In genomic region chr4:41480254-41480653, GRCm38 (mm10) we compare ENCODE assay signal across 12 mouse cellular contexts. TPM values are rescaled to one million over a fixed set of nuclear protein-coding genes. Genes with fewer than 3 reads are reported as not detected.
A peak's percentile ranks its signal among the peaks of the same experiment; 100 is the strongest.
DNase-seq lines count a peak whose midpoint lies in the region; ATAC-seq and TF ChIP-seq lines count a peak whose summit lies in the region.
"Had no signal": no experiment of that assay in that cellular context is flagged by ENCODE, and none has a peak within 500 bp of the region (broad histone marks: within the 10 kb centered on the region; RNA-seq: fewer than 3 reads in every experiment).

No protein-coding gene starts in this region.

- DNase-seq in cerebellum, postnatal 10 days = peak; percentile 62 to 72
- no peak for DNase-seq in cerebellum, adult 11 months
- DNase-seq in lung, adult 2 months = no peak
- DNase-seq in thymus, adult 18-20 months = no peak
- DNase-seq: forebrain, postnatal 0 days; kidney, postnatal 14 days; spleen, adult 18-20 months had no signal

- no peak overlapping the region for H3K9ac ChIP-seq in lung, embryonic 16.5 days (ENCODE audit: low read length)
- no peak overlapping the region for H3K9ac ChIP-seq in heart, embryonic 15.5 days
- H3K9ac ChIP-seq in stomach, embryonic 14.5 days (replicated peaks; ENCODE audit: low read depth, low read length) = no peak overlapping the region
- no peak overlapping the region for H3K9ac ChIP-seq in midbrain, embryonic 16.5 days (ENCODE audit: low read depth, low read length)
- H3K9ac ChIP-seq: forebrain, postnatal 0 days had no signal

- no peaks in the 10 kb centered on the region for H3K27me3 ChIP-seq in lung, embryonic 16.5 days (ENCODE audit: control insufficient read depth, insufficient read depth, low read depth, low read length)
- H3K27me3 ChIP-seq in heart, embryonic 15.5 days = no peaks in the 10 kb centered on the region
- no peaks in the 10 kb centered on the region for H3K27me3 ChIP-seq in stomach, embryonic 14.5 days (ENCODE audit: control insufficient read depth, insufficient read depth, low read length)
- H3K27me3 ChIP-seq in midbrain, embryonic 16.5 days (ENCODE audit: control insufficient read depth, insufficient read depth, low read depth, low read length) = no peaks in the 10 kb centered on the region

- no peak for ATAC-seq in lung, embryonic 16.5 days (ENCODE audit: low read depth)
- ATAC-seq in heart, embryonic 15.5 days (replicated peaks; ENCODE audit: insufficient number of reproducible peaks, insufficient read depth, low FRiP score, low read depth) = no peak
- ATAC-seq in stomach, embryonic 14.5 days (ENCODE audit: insufficient number of reproducible peaks, insufficient read depth, low FRiP score, low read depth) = no peak
- ATAC-seq in midbrain, embryonic 16.5 days = no peak
- ATAC-seq: forebrain, postnatal 0 days had no signal

- H3K27ac ChIP-seq in lung, embryonic 16.5 days (ENCODE audit: low read length) = peak overlapping the region; percentile 57
- H3K27ac ChIP-seq in heart, embryonic 15.5 days = peak overlapping the region; percentile 64
- peak overlapping the region; percentile 70; the same call in 1 of the 2 replicates for H3K27ac ChIP-seq in stomach, embryonic 14.5 days (ENCODE audit: low read length)
- H3K27ac ChIP-seq in midbrain, embryonic 16.5 days (ENCODE audit: low read length) = no peak overlapping the region

- no peak for TF ChIP-seq CTCF in lung, adult 2 months (IDR thresholded peaks at IDR 0.05; ENCODE audit: insufficient read depth, low read length)

- TF ChIP-seq POLR2A in lung, adult 2 months (IDR thresholded peaks at IDR 0.05; ENCODE audit: borderline replicate concordance, extremely low read depth, low read depth, low read length) = no peak

- peaks cover 15% of the 10 kb centered on the region for H3K4me1 ChIP-seq in lung, embryonic 16.5 days (replicated peaks; ENCODE audit: control insufficient read depth, insufficient read depth, low read length)
- H3K4me1 ChIP-seq in lung, adult 2 months (ENCODE audit: control insufficient read depth, insufficient read depth, low read length) = no peaks in the 10 kb centered on the region
- peaks cover 12% of the 10 kb centered on the region for H3K4me1 ChIP-seq in heart, embryonic 15.5 days (replicated peaks)
- H3K4me1 ChIP-seq in stomach, embryonic 14.5 days (ENCODE audit: control insufficient read depth, insufficient read depth, low read length) = peaks cover 16% of the 10 kb centered on the region
- H3K4me1 ChIP-seq in midbrain, embryonic 16.5 days (ENCODE audit: control insufficient read depth, insufficient read depth, low read length) = no peaks in the 10 kb centered on the region

- no peak overlapping the region for H3K4me2 ChIP-seq in lung, embryonic 16.5 days (ENCODE audit: low read depth, low read length)
- H3K4me2 ChIP-seq in heart, embryonic 15.5 days = no peak overlapping the region
- no peak overlapping the region for H3K4me2 ChIP-seq in stomach, embryonic 14.5 days (replicated peaks; ENCODE audit: low read depth, low read length)
- H3K4me2 ChIP-seq in midbrain, embryonic 16.5 days (ENCODE audit: low read length) = no peak overlapping the region

- no peak overlapping the region for H3K4me3 ChIP-seq in lung, embryonic 16.5 days (ENCODE audit: low read length)
- H3K4me3 ChIP-seq in lung, adult 2 months (replicated peaks; ENCODE audit: extremely low read depth, low read depth, low read length) = no peak overlapping the region
- no peak overlapping the region for H3K4me3 ChIP-seq in heart, embryonic 15.5 days
- no peak overlapping the region for H3K4me3 ChIP-seq in stomach, embryonic 14.5 days (ENCODE audit: low read depth, low read length)
- H3K4me3 ChIP-seq in midbrain, embryonic 16.5 days (ENCODE audit: low read depth, low read length) = no peak overlapping the region

- H3K36me3 ChIP-seq in lung, embryonic 16.5 days (ENCODE audit: control insufficient read depth, insufficient read depth, low read length) = no peaks in the 10 kb centered on the region
- no peaks in the 10 kb centered on the region for H3K36me3 ChIP-seq in heart, embryonic 15.5 days
- peaks cover 4% of the 10 kb centered on the region; the same call in 1 of the 2 replicates for H3K36me3 ChIP-seq in stomach, embryonic 14.5 days (ENCODE audit: control insufficient read depth, insufficient read depth, low read length)
- no peaks in the 10 kb centered on the region for H3K36me3 ChIP-seq in midbrain, embryonic 16.5 days (ENCODE audit: control insufficient read depth, insufficient read depth, low read length)

- WGBS in lung, embryonic 16.5 days = 59% methylated on average over 8 of the region's 8 CpGs
- 66% methylated on average over 8 of the region's 8 CpGs for whole genome bisulfite sequencing in lung, adult 2 months
- WGBS in heart, embryonic 15.5 days = 64% methylated on average over 8 of the region's 8 CpGs
- 76% methylated on average over 8 of the region's 8 CpGs for WGBS in stomach, embryonic 14.5 days
- 84% methylated on average over 8 of the region's 8 CpGs for WGBS in midbrain, embryonic 16.5 days

- no peaks in the 10 kb centered on the region for H3K9me3 ChIP-seq in lung, embryonic 16.5 days (ENCODE audit: control insufficient read depth, low read length)
- no peaks in the 10 kb centered on the region for H3K9me3 ChIP-seq in heart, embryonic 15.5 days (replicated peaks)
- H3K9me3 ChIP-seq in stomach, embryonic 14.5 days (ENCODE audit: control insufficient read depth, low read depth, low read length) = no peaks in the 10 kb centered on the region
- no peaks in the 10 kb centered on the region for H3K9me3 ChIP-seq in midbrain, embryonic 16.5 days (replicated peaks; ENCODE audit: control insufficient read depth, low read length, poor library complexity, severe bottlenecking)

RNA-seq across cellular contexts. Expression of gene Nudt2, which starts 15.3 kb away (rescaled TPM):
- polyA plus RNA-seq in lung, embryonic 16.5 days (2015; fragmentation: Nextera tagmentation; extraction: Ambion mirVana) = 46.9 and 47.6 TPM in 2 replicates
- polyA plus RNA-seq in lung, adult 2 months (2012; rRNA removed) = 7.2 and 11.7 TPM in 2 replicates
- 37.1 and 38.5 TPM in 2 replicates for polyA plus RNA-seq in heart, embryonic 15.5 days (2015; fragmentation: Nextera tagmentation; extraction: Ambion mirVana)
- polyA plus RNA-seq in stomach, embryonic 14.5 days (2014; fragmentation: Nextera tagmentation; extraction: Ambion mirVana) = 47.7 and 50.6 TPM in 2 replicates
- polyA plus RNA-seq in midbrain, embryonic 16.5 days (2015; fragmentation: Nextera tagmentation; extraction: Ambion mirVana) = 70.6 and 80.8 TPM in 2 replicates

RNA-seq across cellular contexts. Expression of gene Kif24, which starts 15.6 kb away (rescaled TPM):
- 8.3 and 8.4 TPM in 2 replicates for polyA plus RNA-seq in lung, embryonic 16.5 days (2015; fragmentation: Nextera tagmentation; extraction: Ambion mirVana)
- 0.95 and 1.2 TPM in 2 replicates for polyA plus RNA-seq in lung, adult 2 months (2012; rRNA removed)
- polyA plus RNA-seq in heart, embryonic 15.5 days (2015; fragmentation: Nextera tagmentation; extraction: Ambion mirVana) = 3.0 and 4.4 TPM in 2 replicates
- polyA plus RNA-seq in stomach, embryonic 14.5 days (2014; fragmentation: Nextera tagmentation; extraction: Ambion mirVana) = 7.4 and 8.0 TPM in 2 replicates
- 2.5 and 3.0 TPM in 2 replicates for polyA plus RNA-seq in midbrain, embryonic 16.5 days (2015; fragmentation: Nextera tagmentation; extraction: Ambion mirVana)

RNA-seq across cellular contexts. Expression of gene AI464131, which starts 22.6 kb away (rescaled TPM):
- polyA plus RNA-seq in lung, embryonic 16.5 days (2015; fragmentation: Nextera tagmentation; extraction: Ambion mirVana) = 6.0 and 6.4 TPM in 2 replicates
- polyA plus RNA-seq in lung, adult 2 months (2012; rRNA removed) = 14.0 and 14.1 TPM in 2 replicates
- polyA plus RNA-seq in heart, embryonic 15.5 days (2015; fragmentation: Nextera tagmentation; extraction: Ambion mirVana) = 2.7 and 4.0 TPM in 2 replicates
- polyA plus RNA-seq in stomach, embryonic 14.5 days (2014; fragmentation: Nextera tagmentation; extraction: Ambion mirVana) = 4.6 and 4.8 TPM in 2 replicates
- polyA plus RNA-seq in midbrain, embryonic 16.5 days (2015; fragmentation: Nextera tagmentation; extraction: Ambion mirVana) = 7.4 and 11.6 TPM in 2 replicates

RNA-seq across cellular contexts. Expression of gene 1110017D15Rik, which starts 36.9 kb away (rescaled TPM):
- 15.7 and 18.6 TPM in 2 replicates for polyA plus RNA-seq in lung, embryonic 16.5 days (2015; fragmentation: Nextera tagmentation; extraction: Ambion mirVana)
- 40.8 and 50.3 TPM in 2 replicates for polyA plus RNA-seq in lung, adult 2 months (2012; rRNA removed)
- 0.77 and 0.95 TPM in 2 replicates for polyA plus RNA-seq in heart, embryonic 15.5 days (2015; fragmentation: Nextera tagmentation; extraction: Ambion mirVana)
- 0.98 and 1.8 TPM in 2 replicates for polyA plus RNA-seq in stomach, embryonic 14.5 days (2014; fragmentation: Nextera tagmentation; extraction: Ambion mirVana)
- 15.1 and 18.5 TPM in 2 replicates for polyA plus RNA-seq in midbrain, embryonic 16.5 days (2015; fragmentation: Nextera tagmentation; extraction: Ambion mirVana)
- polyA plus RNA-seq: liver, adult 2 months had no signal

Comparison
In these comparisons a context has a peak if more than half of its experiments do, and no peak if none do; other contexts are left out.
1. DNase-seq: peak in cerebellum, postnatal 10 days (2 of 2); none in cerebellum, adult 11 months (single experiment), lung, adult 2 months (single experiment) and thymus, adult 18-20 months (0 of 2).